Mouse (Mus musculus) kidney, adult 9 months (tissue): ENCODE measurements around the gene BC030867.
A peak's percentile ranks its signal among the peaks of the same experiment; 100 is the strongest.
"Not testable (repeated sequence)": the region's sequence is repeated elsewhere in the genome, so short reads cannot be mapped to it uniquely, and the experiment has no call there.

Experiments
- DNase-seq: peaks from one replicate; pipeline ENCODE4 v3.0.0; 2022

Gene BC030867

GRCm38 (mm10) chr11:102258095-102258494 is 9.4 kb downstream of the BC030867 start:
- no peak for DNase-seq

DNA sequence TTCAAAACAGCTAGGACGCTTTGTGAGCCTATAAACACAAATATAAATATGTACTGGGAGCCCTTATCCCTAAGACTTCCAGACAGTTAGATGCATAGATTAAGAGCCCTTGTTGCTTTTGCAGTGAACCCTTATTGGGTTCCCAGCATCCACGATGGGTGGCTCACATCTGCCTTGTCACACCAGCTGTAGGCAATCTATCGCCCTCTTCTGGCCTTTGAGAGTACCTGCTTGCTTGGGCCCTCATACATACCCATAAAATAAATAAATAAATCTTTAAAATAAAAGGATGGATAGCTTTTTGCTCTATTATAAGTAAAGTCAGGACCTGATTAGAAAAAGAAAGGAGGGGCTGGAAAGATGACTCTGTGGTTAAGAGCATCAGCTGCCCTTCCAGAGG is 9.8 kb downstream of the BC030867 start:
- DNase-seq, result no peak

DNA sequence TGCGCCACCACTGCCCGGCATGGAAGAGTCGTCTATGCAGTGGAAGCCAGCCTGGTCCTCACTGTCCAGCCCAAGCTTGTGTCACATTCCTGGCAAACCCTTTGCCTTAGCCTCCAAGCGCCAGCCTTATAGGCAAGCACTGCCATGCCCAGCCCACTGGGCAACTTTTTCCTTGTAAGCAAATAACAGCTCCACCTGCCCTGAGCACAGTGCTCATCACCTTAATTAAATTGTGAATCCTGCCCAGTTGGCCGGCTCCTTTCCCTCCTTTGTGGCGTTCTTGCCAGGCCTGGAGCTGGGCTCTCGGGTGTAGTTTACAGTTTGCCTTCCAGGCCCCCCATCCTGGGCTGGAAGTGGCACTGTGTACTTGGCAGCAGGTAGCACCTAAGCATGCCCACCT is 14.5 kb downstream of the BC030867 start:
- no peak for DNase-seq

GRCm38 (mm10) chr11:102265816-102266215 is 17.1 kb downstream of the BC030867 start:
- DNase-seq, result no peak

GRCm38 (mm10) chr11:102266631-102267355 is 18.1 kb downstream of the BC030867 start:
- no peak for DNase-seq

DNA sequence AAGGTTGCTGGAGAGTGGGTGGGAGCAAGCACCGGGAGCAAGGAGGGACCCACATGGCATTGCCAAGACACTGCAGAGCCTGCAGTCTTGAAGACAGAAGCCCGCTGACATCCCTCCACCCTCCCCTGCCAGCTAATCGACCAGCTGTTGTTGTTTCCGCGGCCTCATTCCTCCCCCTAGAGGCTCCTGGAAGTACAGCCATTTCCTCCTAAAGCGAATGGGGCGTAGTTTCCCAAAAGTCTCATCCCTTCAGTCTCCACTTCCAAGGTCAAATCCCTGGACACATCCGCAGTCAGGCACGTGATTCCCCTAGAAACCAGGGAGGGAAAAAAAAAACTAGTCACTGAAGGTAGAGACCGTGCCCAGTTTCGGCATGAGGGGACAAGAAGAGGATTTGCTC is 18.8 kb downstream of the BC030867 start:
- peak; percentile 77 for DNase-seq

DNA sequence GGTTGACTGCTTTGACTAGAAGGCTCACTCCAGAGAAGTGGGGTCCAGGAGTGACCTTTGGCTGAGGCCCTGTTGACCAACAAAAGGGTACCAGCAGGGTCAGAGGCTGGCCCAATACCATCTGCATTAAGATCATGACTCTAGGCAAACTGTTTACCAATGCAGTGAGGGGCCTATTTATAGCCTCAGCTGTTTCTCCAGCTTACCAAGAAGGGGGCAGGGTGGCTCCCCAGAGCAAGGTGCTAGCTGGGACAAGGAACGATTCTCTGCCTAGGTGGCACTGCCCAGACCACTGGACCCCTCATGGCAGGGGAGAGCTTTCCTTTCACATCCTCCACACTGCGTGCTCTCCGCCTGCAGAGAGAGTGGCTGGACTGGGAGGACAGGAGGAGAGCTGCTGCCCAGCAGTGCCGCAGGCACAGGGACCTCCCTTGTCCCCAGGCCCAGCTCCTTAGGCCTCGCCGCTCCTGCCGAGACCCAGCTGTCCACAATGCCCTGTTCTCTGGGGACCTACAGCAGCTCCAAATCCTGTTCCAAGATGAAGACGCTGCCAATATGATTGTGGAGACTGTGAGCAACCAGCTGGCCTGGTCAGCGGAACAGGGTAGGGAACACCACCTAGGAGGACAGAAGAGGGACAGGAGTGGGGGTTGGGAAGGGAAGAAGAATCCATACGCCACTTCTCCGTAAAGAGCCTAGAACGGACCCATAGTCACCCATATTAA is 20.0 kb downstream of the BC030867 start, which contains the start of gene Asb16:
TSS of gene Asb16 (plus strand) at position 224 of the 725 bp plus-strand sequence.
- no peak for DNase-seq

GRCm38 (mm10) chr11:102276411-102276915 is 27.8 kb downstream of the BC030867 start:
- DNase-seq, result no peak

DNA sequence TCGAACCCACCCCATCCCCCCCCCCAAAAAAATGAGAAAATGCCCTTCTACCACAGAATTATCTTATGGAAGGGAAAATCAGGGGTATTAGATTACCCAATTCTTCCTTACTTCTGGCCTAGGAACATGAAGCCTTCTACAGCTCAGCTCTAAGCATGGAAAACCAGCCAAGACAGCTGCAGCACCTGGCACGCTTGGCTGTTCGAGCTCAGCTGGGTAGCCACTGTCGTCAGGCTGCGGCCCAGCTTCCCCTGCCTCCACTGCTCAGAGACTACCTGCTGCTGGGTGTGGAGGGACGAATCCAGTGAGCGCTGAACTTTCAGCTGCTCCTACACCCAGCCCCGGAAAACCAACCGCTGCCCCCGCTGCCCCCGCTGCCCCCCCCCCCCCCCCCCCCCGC is 29.1 kb downstream of the BC030867 start:
- no peak for DNase-seq

- DNase-seq, result no peak
Observed at GRCm38 (mm10) chr11:102279595-102279994, 30.9 kb downstream of the BC030867 start.

GRCm38 (mm10) chr11:102280267-102280666 is 31.6 kb downstream of the BC030867 start:
- DNase-seq, result not testable (repeated sequence)

- no peak for DNase-seq
Observed at GRCm38 (mm10) chr11:102283922-102284321, 35.2 kb downstream of the BC030867 start.

DNA sequence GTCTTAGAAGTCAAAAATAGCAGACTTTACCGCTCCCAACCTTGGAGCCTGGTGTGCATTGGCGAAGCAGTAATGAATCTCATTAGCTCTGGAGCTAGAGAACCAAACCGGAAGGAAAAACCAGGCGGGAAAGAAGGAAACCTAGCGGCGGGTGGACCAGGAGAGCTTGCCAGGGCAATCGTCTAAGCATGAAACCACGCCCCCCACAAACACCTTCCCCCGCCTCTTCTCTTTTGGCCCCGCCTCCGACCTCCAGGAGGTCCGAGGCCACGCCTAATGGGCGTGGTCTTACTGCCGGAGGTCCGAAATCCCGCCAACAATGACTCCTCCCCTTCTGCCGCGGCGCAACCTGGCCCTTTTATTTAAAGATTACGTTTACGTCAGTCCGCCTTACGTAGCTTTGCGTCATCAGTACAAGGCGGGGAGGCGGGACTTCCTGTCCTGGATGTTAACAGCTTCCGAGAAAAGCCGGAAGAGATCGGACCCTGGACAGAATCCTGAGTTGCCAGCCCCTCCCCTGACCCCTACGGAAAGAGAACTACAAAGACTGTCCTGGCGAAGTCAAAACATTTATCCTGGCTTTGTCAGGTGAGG is 35.9 kb downstream of the BC030867 start, which contains the start of gene Tmub2:
TSS of gene Tmub2 (plus strand) at position 431 of the 594 bp plus-strand sequence.
- peak; percentile 100 for DNase-seq

- no peak for DNase-seq
Observed at GRCm38 (mm10) chr11:102285095-102285834, 36.6 kb downstream of the BC030867 start.

- no peak for DNase-seq
Observed at GRCm38 (mm10) chr11:102287485-102287884, 38.8 kb downstream of the BC030867 start.

DNA sequence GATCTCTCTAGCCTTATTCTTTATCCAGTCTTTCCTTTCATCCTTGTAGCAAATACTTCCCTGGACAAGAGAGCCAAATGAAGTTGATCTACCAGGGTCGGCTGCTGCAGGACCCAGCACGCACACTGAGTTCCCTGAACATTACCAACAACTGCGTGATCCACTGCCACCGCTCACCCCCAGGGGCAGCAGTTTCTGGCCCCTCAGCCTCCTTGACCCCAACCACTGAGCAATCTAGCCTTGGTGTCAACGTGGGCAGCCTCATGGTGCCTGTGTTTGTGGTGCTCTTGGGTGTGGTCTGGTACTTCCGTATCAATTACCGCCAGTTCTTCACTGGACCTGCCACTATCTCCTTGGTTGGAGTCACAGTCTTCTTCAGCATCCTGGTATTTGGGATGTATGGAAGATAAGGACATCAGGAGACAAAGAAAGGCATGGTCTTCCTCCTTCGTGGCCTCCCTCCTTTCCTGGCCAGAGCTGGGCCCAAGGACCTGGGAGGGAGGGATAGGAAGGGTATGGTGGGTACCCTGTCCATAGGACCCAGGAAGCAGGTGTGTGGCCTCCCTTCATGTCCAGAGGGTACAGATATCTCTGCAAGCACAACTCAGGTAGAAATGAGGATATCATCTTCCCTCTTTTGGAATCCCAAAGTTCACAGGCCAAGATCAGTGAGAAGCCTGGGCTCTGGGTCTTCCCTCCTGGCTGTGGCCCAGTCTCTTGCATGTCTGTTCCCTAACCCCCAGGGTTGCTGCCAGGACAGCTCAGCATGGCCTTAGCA is 39.5 kb downstream of the BC030867 start:
- no peak for DNase-seq

DNA sequence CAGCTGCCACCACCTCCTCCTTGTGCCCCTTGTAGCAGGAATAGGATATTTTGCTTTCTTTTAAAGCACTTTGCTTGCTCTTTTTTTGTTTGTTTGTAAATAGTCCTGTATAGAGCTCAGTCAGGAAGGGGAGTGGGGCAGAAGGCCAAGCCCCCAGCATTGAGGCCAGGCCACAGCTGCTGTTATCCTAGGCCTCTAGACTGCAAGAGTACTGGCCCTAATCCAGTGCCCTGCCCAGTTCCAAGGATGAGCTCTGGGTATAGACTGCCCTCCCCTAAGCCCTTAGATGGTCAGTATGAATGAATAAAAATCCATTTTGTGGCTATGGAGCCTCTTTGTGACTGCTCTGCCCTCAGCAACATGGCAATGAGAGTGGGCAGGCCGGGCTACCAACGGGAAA is 40.2 kb downstream of the BC030867 start:
- no peak for DNase-seq

GRCm38 (mm10) chr11:102289511-102290100 is 40.9 kb downstream of the BC030867 start:
- no peak for DNase-seq

GRCm38 (mm10) chr11:102290141-102290540 is 41.5 kb downstream of the BC030867 start:
- DNase-seq, result no peak

- DNase-seq, result no peak
Observed at GRCm38 (mm10) chr11:102291051-102291535, 42.4 kb downstream of the BC030867 start.

DNA sequence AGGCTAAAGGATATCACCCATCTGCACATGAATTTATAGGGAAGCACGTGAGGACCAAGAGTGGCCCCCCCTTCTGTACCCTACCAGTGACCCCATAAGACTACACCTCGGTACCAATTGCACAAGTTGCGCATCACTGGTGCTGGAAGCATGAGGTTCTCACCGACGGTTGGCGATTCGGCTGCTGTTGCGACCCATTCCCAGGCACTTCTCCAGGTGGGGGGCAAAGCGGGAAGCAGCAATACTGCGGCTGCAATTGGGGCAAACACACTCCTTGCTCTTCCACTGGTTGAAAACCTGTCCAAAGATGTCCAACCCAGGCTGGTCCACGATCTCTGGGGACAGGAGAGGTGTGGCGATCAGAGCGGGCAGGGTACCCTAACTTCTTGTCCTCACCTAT is 45.3 kb downstream of the BC030867 start:
- DNase-seq, result no peak
